Mouse (Mus musculus): ENCODE results near the gene Qrfp.

DNA sequence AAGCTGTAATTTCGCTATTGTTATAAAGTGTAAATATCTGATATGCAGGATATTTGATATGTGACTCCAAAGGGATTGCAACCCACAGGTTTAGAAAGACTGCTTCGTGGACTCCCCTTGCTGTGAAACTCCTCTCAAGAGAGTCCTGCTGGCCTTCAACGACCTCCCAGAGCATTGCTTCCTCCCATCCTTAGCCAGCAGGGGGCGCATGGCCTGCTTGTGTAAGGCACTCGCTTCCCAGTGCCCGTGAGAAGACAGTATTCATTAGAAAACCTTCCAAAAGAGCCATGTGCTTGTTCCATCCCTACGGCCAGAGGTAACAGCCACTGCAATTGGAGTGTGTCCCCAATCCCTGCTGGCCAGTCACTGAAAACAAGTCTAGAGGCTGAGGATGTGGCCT is 23.4 kb downstream of the Qrfp start:
- TF ChIP-seq CTCF (IDR thresholded peaks at IDR 0.05; ENCODE audit: borderline replicate concordance, extremely low read depth, insufficient read depth, insufficient read length): peak; percentile 95
- TF ChIP-seq POLR2A (IDR thresholded peaks at IDR 0.05; ENCODE audit: borderline replicate concordance, extremely low read depth, insufficient read depth, insufficient read length, poor library complexity, severe bottlenecking): no peak
